Comparison of ENCODE assay signal across 14 mouse cellular contexts in the genomic region with DNA sequence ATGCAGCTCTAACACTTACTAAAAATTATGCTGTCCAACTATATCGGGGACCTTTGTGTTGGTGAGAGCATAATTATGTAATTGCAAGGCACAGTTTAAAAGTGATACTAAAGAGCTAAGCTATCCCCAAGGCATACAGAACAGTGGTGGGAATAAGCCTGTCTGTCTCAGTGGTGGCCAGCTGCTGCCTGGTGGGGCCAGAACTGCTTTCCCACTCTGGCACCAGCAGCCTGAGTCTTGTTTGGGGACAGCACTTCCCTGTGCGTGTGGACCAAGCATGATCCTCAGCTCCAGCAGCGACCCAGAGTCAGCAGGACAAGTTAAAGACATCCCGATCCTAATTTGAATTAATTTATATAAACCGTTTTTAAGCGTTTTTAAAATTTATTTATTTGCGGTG. TPM values are rescaled to one million over a fixed set of nuclear protein-coding genes. Genes with fewer than 3 reads are reported as not detected.
A peak's percentile ranks its signal among the peaks of the same experiment; 100 is the strongest.
DNase-seq lines count a peak whose midpoint lies in the region; ATAC-seq and TF ChIP-seq lines count a peak whose summit lies in the region.
"Had no signal": no experiment of that assay in that cellular context is flagged by ENCODE, and none has a peak within 500 bp of the region (broad histone marks: within the 10 kb centered on the region; RNA-seq: fewer than 3 reads in every experiment).

No protein-coding gene starts in this region.

- WGBS in forebrain, embryonic 12.5 days: 69% methylated on average over 7 of the region's 7 CpGs
- 90% methylated on average over 7 of the region's 7 CpGs for WGBS in forebrain, embryonic 10.5 days
- 88% methylated on average over 7 of the region's 7 CpGs for WGBS in intestine, embryonic 14.5 days
- 85% methylated on average over 7 of the region's 7 CpGs for WGBS in intestine, embryonic 15.5 days
- 72% methylated on average over 7 of the region's 7 CpGs for WGBS in hindbrain, postnatal 0 days

- H3K4me2 ChIP-seq in forebrain, embryonic 12.5 days: peak overlapping the region; percentile 30
- H3K4me2 ChIP-seq in intestine, embryonic 14.5 days (ENCODE audit: low read length): peak overlapping the region; percentile 60; the same call in 1 of the 2 replicates
- H3K4me2 ChIP-seq in intestine, embryonic 15.5 days (replicated peaks): no peak overlapping the region
- no peak overlapping the region for H3K4me2 ChIP-seq in hindbrain, postnatal 0 days (ENCODE audit: low read depth, low read length)

- H3K36me3 ChIP-seq in forebrain, embryonic 12.5 days (replicated peaks): peaks cover 17% of the 10 kb centered on the region
- peaks cover 41% of the 10 kb centered on the region for H3K36me3 ChIP-seq in forebrain, embryonic 10.5 days (replicated peaks)
- H3K36me3 ChIP-seq in intestine, embryonic 14.5 days (ENCODE audit: control insufficient read depth, insufficient read depth, low read length): peaks cover 25% of the 10 kb centered on the region
- peaks cover 3% of the 10 kb centered on the region; the same call in 1 of the 2 replicates for H3K36me3 ChIP-seq in intestine, embryonic 15.5 days
- no peaks in the 10 kb centered on the region for H3K36me3 ChIP-seq in hindbrain, postnatal 0 days (ENCODE audit: insufficient read depth, low read length)

- H3K4me1 ChIP-seq in forebrain, embryonic 12.5 days: peaks cover 19% of the 10 kb centered on the region
- peaks cover 25% of the 10 kb centered on the region for H3K4me1 ChIP-seq in forebrain, embryonic 10.5 days
- peaks cover 9% of the 10 kb centered on the region for H3K4me1 ChIP-seq in intestine, embryonic 14.5 days (replicated peaks; ENCODE audit: control insufficient read depth, insufficient read depth, low read length)
- no peaks in the 10 kb centered on the region for H3K4me1 ChIP-seq in intestine, embryonic 15.5 days (replicated peaks)
- peaks cover 5% of the 10 kb centered on the region; the same call in 1 of the 2 replicates for H3K4me1 ChIP-seq in hindbrain, postnatal 0 days (ENCODE audit: insufficient read depth, low read length)

- peak; percentile 12; the same call in 1 of the 2 replicates for ATAC-seq in forebrain, embryonic 12.5 days (ENCODE audit: low FRiP score)
- no peak for ATAC-seq in intestine, embryonic 14.5 days (replicated peaks; ENCODE audit: low FRiP score, low TSS enrichment, low read depth)
- no peak for ATAC-seq in intestine, embryonic 15.5 days
- ATAC-seq in hindbrain, postnatal 0 days: no peak
- ATAC-seq in granulocyte monocyte progenitor cell, adult 5-6 weeks (replicated peaks; ENCODE audit: poor library complexity, severe bottlenecking): no peak
- ATAC-seq: activated CD4-positive, CD25-positive, alpha-beta regulatory T cell, adult 4 months had no signal

- 0 out of 2 replicates have a peak, but pooled peaks have one; percentile 7 for TF ChIP-seq POLR2A in brain, embryonic 14.5 days (IDR thresholded peaks at IDR 0.05; ENCODE audit: borderline replicate concordance, extremely low read depth, insufficient read depth, insufficient read length, poor library complexity, severe bottlenecking)

- H3K9ac ChIP-seq in forebrain, embryonic 12.5 days: no peak overlapping the region
- H3K9ac ChIP-seq in intestine, embryonic 14.5 days (ENCODE audit: low read length): no peak overlapping the region
- H3K9ac ChIP-seq in intestine, embryonic 15.5 days: no peak overlapping the region
- no peak overlapping the region for H3K9ac ChIP-seq in hindbrain, postnatal 0 days (replicated peaks; ENCODE audit: low read length)
- H3K9ac ChIP-seq: embryonic facial prominence, embryonic 13.5 days had no signal

- TF ChIP-seq CTCF in brain, embryonic 14.5 days (IDR thresholded peaks at IDR 0.05; ENCODE audit: borderline replicate concordance, extremely low read depth, insufficient read depth, insufficient read length): no peak
- no peak for TF ChIP-seq CTCF in hindbrain, postnatal 0 days (IDR thresholded peaks at IDR 0.05; ENCODE audit: low read depth)

- H3K27ac ChIP-seq in forebrain, embryonic 12.5 days: peak overlapping the region; percentile 50; the same call in 1 of the 2 replicates
- no peak overlapping the region for H3K27ac ChIP-seq in forebrain, embryonic 10.5 days
- H3K27ac ChIP-seq in intestine, embryonic 14.5 days (ENCODE audit: low read depth): no peak overlapping the region
- H3K27ac ChIP-seq in intestine, embryonic 15.5 days: no peak overlapping the region
- no peak overlapping the region for H3K27ac ChIP-seq in hindbrain, postnatal 0 days
- H3K27ac ChIP-seq: embryonic facial prominence, embryonic 13.5 days; macrophage had no signal

- H3K27me3 ChIP-seq in forebrain, embryonic 12.5 days: no peaks in the 10 kb centered on the region
- no peaks in the 10 kb centered on the region for H3K27me3 ChIP-seq in forebrain, embryonic 10.5 days (ENCODE audit: poor library complexity, severe bottlenecking)
- H3K27me3 ChIP-seq in intestine, embryonic 14.5 days (replicated peaks; ENCODE audit: control insufficient read depth, insufficient read depth, low read length): no peaks in the 10 kb centered on the region
- no peaks in the 10 kb centered on the region for H3K27me3 ChIP-seq in intestine, embryonic 15.5 days (replicated peaks)
- no peaks in the 10 kb centered on the region for H3K27me3 ChIP-seq in hindbrain, postnatal 0 days (ENCODE audit: insufficient read depth, low read length)
- H3K27me3 ChIP-seq: embryonic facial prominence, embryonic 13.5 days had no signal

- H3K9me3 ChIP-seq in forebrain, embryonic 12.5 days: no peaks in the 10 kb centered on the region
- peaks cover 5% of the 10 kb centered on the region; the same call in 1 of the 2 replicates for H3K9me3 ChIP-seq in forebrain, embryonic 10.5 days
- no peaks in the 10 kb centered on the region for H3K9me3 ChIP-seq in intestine, embryonic 14.5 days (ENCODE audit: control insufficient read depth, low read length)
- H3K9me3 ChIP-seq in intestine, embryonic 15.5 days: no peaks in the 10 kb centered on the region
- no peaks in the 10 kb centered on the region for H3K9me3 ChIP-seq in hindbrain, postnatal 0 days (ENCODE audit: low read length)
- H3K9me3 ChIP-seq: embryonic facial prominence, embryonic 13.5 days had no signal

- no peak overlapping the region for H3K4me3 ChIP-seq in forebrain, embryonic 12.5 days (replicated peaks)
- no peak overlapping the region for H3K4me3 ChIP-seq in forebrain, embryonic 10.5 days
- H3K4me3 ChIP-seq in intestine, embryonic 14.5 days (ENCODE audit: low read depth, low read length): no peak overlapping the region
- no peak overlapping the region for H3K4me3 ChIP-seq in intestine, embryonic 15.5 days (replicated peaks)
- no peak overlapping the region for H3K4me3 ChIP-seq in hindbrain, postnatal 0 days (ENCODE audit: low read length)
- H3K4me3 ChIP-seq: embryonic facial prominence, embryonic 13.5 days had no signal

- DNase-seq in forebrain, embryonic 10.5 days (ENCODE audit: extremely low spot score, low spot score): no peak
- no peak for DNase-seq in intestine, embryonic 14.5 days (ENCODE audit: low spot score)
- DNase-seq in brain, embryonic 14.5 days (ENCODE audit: low read depth): peak; percentile 86
- DNase-seq in hindbrain, postnatal 0 days (ENCODE audit: low spot score): peak; percentile 8
- DNase-seq in layer of hippocampus, adult 11-12 months (ENCODE audit: low spot score): no peak
- DNase-seq: adrenal gland, postnatal 36 days; cerebellum, postnatal 36 days; thymus, postnatal 36 days had no signal

RNA-seq across cellular contexts. Expression of a gene that starts 2.6 kb away (rescaled TPM):
- 226 and 252 TPM in 2 replicates for polyA plus RNA-seq in forebrain, embryonic 12.5 days (2016; fragmentation: Nextera tagmentation; extraction: Ambion mirVana)
- polyA plus RNA-seq in forebrain, embryonic 10.5 days (2016; fragmentation: Nextera tagmentation; extraction: Ambion mirVana): 145 and 147 TPM in 2 replicates
- polyA plus RNA-seq in intestine, embryonic 14.5 days (2014; fragmentation: Nextera tagmentation; extraction: Ambion mirVana): 158 and 172 TPM in 2 replicates
- polyA plus RNA-seq in intestine, embryonic 15.5 days (2015; fragmentation: Nextera tagmentation; extraction: Ambion mirVana): 162 and 194 TPM in 2 replicates
- 61.8 and 123 TPM in 2 replicates for polyA plus RNA-seq in brain, embryonic 14.5 days (2012; rRNA removed)
- 10.4 and 27.9 TPM in 2 replicates for total RNA-seq in hindbrain, postnatal 0 days (2014; rRNA removed)
- 55.9 and 60.6 TPM in 2 replicates for polyA plus RNA-seq in hindbrain, postnatal 0 days (2015; fragmentation: Nextera tagmentation; extraction: Ambion mirVana)
- total RNA-seq in granulocyte monocyte progenitor cell, adult 5-6 weeks (2014; fragmentation: Nextera tagmentation): 299 and 316 TPM in 2 replicates
- 354 and 417 TPM in 2 replicates for total RNA-seq in granulocyte monocyte progenitor cell, adult 5-6 weeks (2017)

RNA-seq across cellular contexts. Expression of a gene that starts 35.2 kb away (rescaled TPM):
- 12.9 and 20.3 TPM in 2 replicates for polyA plus RNA-seq in forebrain, embryonic 12.5 days (2016; fragmentation: Nextera tagmentation; extraction: Ambion mirVana)
- polyA plus RNA-seq in forebrain, embryonic 10.5 days (2016; fragmentation: Nextera tagmentation; extraction: Ambion mirVana): 13.1 and 13.5 TPM in 2 replicates
- polyA plus RNA-seq in intestine, embryonic 14.5 days (2014; fragmentation: Nextera tagmentation; extraction: Ambion mirVana): 18.3 and 19.8 TPM in 2 replicates
- 14.8 and 15.1 TPM in 2 replicates for polyA plus RNA-seq in intestine, embryonic 15.5 days (2015; fragmentation: Nextera tagmentation; extraction: Ambion mirVana)
- 85.6 and 86.1 TPM in 2 replicates for polyA plus RNA-seq in brain, embryonic 14.5 days (2012; rRNA removed)
- total RNA-seq in hindbrain, postnatal 0 days (2014; rRNA removed): 64.9 and 69.5 TPM in 2 replicates
- polyA plus RNA-seq in hindbrain, postnatal 0 days (2015; fragmentation: Nextera tagmentation; extraction: Ambion mirVana): 20.6 and 21.1 TPM in 2 replicates
- total RNA-seq in granulocyte monocyte progenitor cell, adult 5-6 weeks (2014; fragmentation: Nextera tagmentation): 55.7 and 61.4 TPM in 2 replicates
- total RNA-seq in granulocyte monocyte progenitor cell, adult 5-6 weeks (2017): 39.0 and 59.0 TPM in 2 replicates

Comparison
In these comparisons a context has a peak if more than half of its experiments do, and no peak if none do; other contexts are left out.
1. H3K4me2 ChIP-seq: peak in forebrain, embryonic 12.5 days (single experiment) and intestine, embryonic 14.5 days (single experiment); none in intestine, embryonic 15.5 days (single experiment) and hindbrain, postnatal 0 days (single experiment).
2. DNase-seq: peak in brain, embryonic 14.5 days (single experiment) and hindbrain, postnatal 0 days (single experiment); none in forebrain, embryonic 10.5 days (single experiment), intestine, embryonic 14.5 days (single experiment) and layer of hippocampus, adult 11-12 months (single experiment).